Mouse (Mus musculus) spleen, adult 2 months (tissue): Measurements from ENCODE around the gene Rapgef2.

ENCODE experiments used
- CTCF ChIP-seq: fragments of 200-500 bp; IDR thresholded peaks from 2 replicates; pipeline ENCODE4 v1.5.1; 2011; ENCODE audit warnings: mild to moderate bottlenecking, inconsistent platforms; ENCODE audit not compliant: insufficient read depth, insufficient read length, insufficient replicate concordance; ENCODE audit errors: extremely low read depth
- POLR2A ChIP-seq: fragments of 200-500 bp; IDR thresholded peaks from 2 replicates; pipeline ENCODE4 v1.6.1; 2011; ENCODE audit warnings: low read depth, low read length, inconsistent platforms

DNA sequence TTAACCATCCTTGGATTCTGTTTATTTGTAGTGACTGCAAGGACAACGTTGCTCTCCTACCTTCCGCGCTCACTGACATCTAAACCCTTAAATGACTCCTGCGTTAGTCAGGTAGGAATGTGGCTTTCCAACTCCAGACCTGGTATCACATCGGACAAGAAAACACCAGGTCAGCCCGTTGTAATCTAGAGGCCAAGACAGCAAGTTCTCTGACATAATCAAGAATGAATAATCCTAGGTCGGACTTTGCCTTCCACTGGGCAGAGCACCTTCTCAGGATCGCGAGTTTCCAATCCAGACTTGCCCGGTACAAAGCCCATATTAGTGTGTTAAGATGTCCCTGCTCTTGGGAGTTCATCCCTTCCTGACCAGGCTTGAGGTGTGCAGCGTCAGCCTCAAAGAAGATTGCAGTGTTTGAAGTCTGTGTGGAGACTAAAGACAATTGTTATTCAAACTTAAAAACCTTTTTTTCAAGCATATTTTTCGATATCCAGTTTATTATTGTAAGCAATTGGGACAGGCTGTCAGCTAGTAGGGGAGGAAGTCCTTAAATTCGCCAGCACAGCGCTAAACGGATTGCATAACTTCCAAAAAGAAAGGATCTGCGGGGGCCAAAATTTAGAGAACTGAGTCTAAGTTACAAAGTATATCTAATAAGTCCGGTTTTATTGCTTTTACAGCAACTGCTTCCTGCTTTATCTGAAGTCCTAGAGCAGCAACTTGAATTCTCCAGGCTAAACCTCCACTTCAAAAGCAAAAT is 1.6 kb upstream of the Rapgef2 start:
- TF ChIP-seq CTCF (no peak), POLR2A (no peak)
